Comparison of ENCODE assay signal across 11 mouse cellular contexts in genomic region chr6:99013866-99014502, GRCm38 (mm10).
DNase-seq lines count a peak whose midpoint lies in the region; ATAC-seq lines count a peak whose summit lies in the region.
"Had no signal": no experiment of that assay in that cellular context is flagged by ENCODE, and none has a peak within 500 bp of the region (broad histone marks: within the 10 kb centered on the region; RNA-seq: fewer than 3 reads in every experiment).

No protein-coding gene starts in this region.

- H3K27me3 ChIP-seq in kidney, embryonic 16.5 days (ENCODE audit: insufficient read depth, low read length): peaks cover 8% of the 10 kb centered on the region; the same call in 1 of the 2 replicates
- peaks cover 50% of the 10 kb centered on the region for H3K27me3 ChIP-seq in forebrain, embryonic 10.5 days (ENCODE audit: poor library complexity, severe bottlenecking)
- H3K27me3 ChIP-seq in hindbrain, embryonic 11.5 days (ENCODE audit: control insufficient read depth, insufficient read depth, low read length): no peaks in the 10 kb centered on the region; the same call in 1 of the 2 replicates
- no peaks in the 10 kb centered on the region for H3K27me3 ChIP-seq in midbrain, embryonic 15.5 days (replicated peaks)
- H3K27me3 ChIP-seq: CH12.LX had no signal

- H3K9me3 ChIP-seq in kidney, embryonic 16.5 days (ENCODE audit: low read length): no peaks in the 10 kb centered on the region
- no peaks in the 10 kb centered on the region; the same call in 1 of the 2 replicates for H3K9me3 ChIP-seq in forebrain, embryonic 10.5 days
- H3K9me3 ChIP-seq in hindbrain, embryonic 11.5 days (ENCODE audit: control insufficient read depth, low read length): no peaks in the 10 kb centered on the region
- no peaks in the 10 kb centered on the region for H3K9me3 ChIP-seq in midbrain, embryonic 15.5 days

- peaks cover 46% of the 10 kb centered on the region for H3K4me1 ChIP-seq in kidney, embryonic 16.5 days (ENCODE audit: insufficient read depth, low read length)
- peaks cover 60% of the 10 kb centered on the region for H3K4me1 ChIP-seq in forebrain, embryonic 10.5 days
- H3K4me1 ChIP-seq in hindbrain, embryonic 11.5 days (replicated peaks; ENCODE audit: control insufficient read depth, insufficient read depth, low read length): peaks cover 15% of the 10 kb centered on the region
- H3K4me1 ChIP-seq in midbrain, embryonic 15.5 days: peaks cover 37% of the 10 kb centered on the region

- H3K4me2 ChIP-seq in kidney, embryonic 16.5 days (replicated peaks; ENCODE audit: low read depth, low read length): peak overlapping the region; percentile 3; the same call in 1 of the 2 replicates
- H3K4me2 ChIP-seq in hindbrain, embryonic 11.5 days (replicated peaks; ENCODE audit: low read depth, low read length): no peak overlapping the region
- H3K4me2 ChIP-seq in midbrain, embryonic 15.5 days: peak overlapping the region; percentile 16; the same call in 1 of the 2 replicates

- no peak for DNase-seq in kidney, postnatal 4 days
- DNase-seq in forebrain, embryonic 10.5 days (ENCODE audit: extremely low spot score, low spot score): no peak
- DNase-seq in hindbrain, embryonic 11.5 days (ENCODE audit: low spot score): no peak
- DNase-seq in gastrocnemius, postnatal 14 days: no peak
- DNase-seq in spleen, postnatal 10 days (ENCODE audit: low spot score in 2 of 2): no peak
- DNase-seq: kidney, adult 8-10 months; lung, adult 18-20 months; right cerebral cortex, postnatal 14 days had no signal

- 28% methylated on average over 16 of the region's 16 CpGs for WGBS in kidney, embryonic 16.5 days
- WGBS in forebrain, embryonic 10.5 days: 44% methylated on average over 16 of the region's 16 CpGs
- WGBS in hindbrain, embryonic 11.5 days: 32% methylated on average over 16 of the region's 16 CpGs
- 18% methylated on average over 16 of the region's 16 CpGs for WGBS in midbrain, embryonic 15.5 days

- H3K36me3 ChIP-seq in kidney, embryonic 16.5 days (ENCODE audit: insufficient read depth, low read length): no peaks in the 10 kb centered on the region
- H3K36me3 ChIP-seq in forebrain, embryonic 10.5 days (replicated peaks): peaks cover 48% of the 10 kb centered on the region
- no peaks in the 10 kb centered on the region for H3K36me3 ChIP-seq in hindbrain, embryonic 11.5 days (ENCODE audit: control insufficient read depth, insufficient read depth, low read length)
- no peaks in the 10 kb centered on the region for H3K36me3 ChIP-seq in midbrain, embryonic 15.5 days (replicated peaks)

- ATAC-seq in kidney, embryonic 16.5 days (ENCODE audit: low FRiP score, low TSS enrichment): peak; percentile 39; the same call in 1 of the 2 replicates
- peak; percentile 59 for ATAC-seq in hindbrain, embryonic 11.5 days (ENCODE audit: low FRiP score)
- ATAC-seq in midbrain, embryonic 15.5 days (replicated peaks): peak; percentile 62

- intact Hi-C loops in gastrocnemius, postnatal 14 days (cut with DNase I; ENCODE audit: low total_unique reads): no loop called here

- no peak overlapping the region for H3K4me3 ChIP-seq in kidney, embryonic 16.5 days (ENCODE audit: low read length)
- peak overlapping the region; percentile 8; the same call in 1 of the 2 replicates for H3K4me3 ChIP-seq in forebrain, embryonic 10.5 days
- H3K4me3 ChIP-seq in hindbrain, embryonic 11.5 days (ENCODE audit: low read depth, low read length): no peak overlapping the region
- H3K4me3 ChIP-seq in midbrain, embryonic 15.5 days: no peak overlapping the region

- no peak overlapping the region for H3K9ac ChIP-seq in kidney, embryonic 16.5 days (replicated peaks; ENCODE audit: low read length)
- no peak overlapping the region for H3K9ac ChIP-seq in hindbrain, embryonic 11.5 days (ENCODE audit: low read depth, low read length)
- no peak overlapping the region for H3K9ac ChIP-seq in midbrain, embryonic 15.5 days

- no peak overlapping the region for H3K27ac ChIP-seq in kidney, embryonic 16.5 days (ENCODE audit: low read length)
- peak overlapping the region; percentile 40; the same call in 1 of the 2 replicates for H3K27ac ChIP-seq in forebrain, embryonic 10.5 days
- peak overlapping the region; percentile 56 for H3K27ac ChIP-seq in hindbrain, embryonic 11.5 days (ENCODE audit: low read depth, low read length)
- H3K27ac ChIP-seq in midbrain, embryonic 15.5 days: peak overlapping the region; percentile 58
